Comparison of ENCODE assay signal across 8 mouse cellular contexts in genomic region chr7:4842634-4843131, GRCm38 (mm10). TPM values are rescaled to one million over a fixed set of nuclear protein-coding genes. Genes with fewer than 3 reads are reported as not detected.
DNase-seq lines count a peak whose midpoint lies in the region; ATAC-seq lines count a peak whose summit lies in the region.

No protein-coding gene starts in this region.

- no peak overlapping the region for H3K27ac ChIP-seq in embryonic facial prominence, embryonic 15.5 days (replicated peaks)
- no peak overlapping the region for H3K27ac ChIP-seq in stomach, embryonic 14.5 days (ENCODE audit: low read length)

- H3K4me3 ChIP-seq in embryonic facial prominence, embryonic 15.5 days (replicated peaks): peak overlapping the region; percentile 46
- peak overlapping the region; percentile 15; the same call in 1 of the 2 replicates for H3K4me3 ChIP-seq in stomach, embryonic 14.5 days (ENCODE audit: low read depth, low read length)

- peak overlapping the region; percentile 86 for H3K4me2 ChIP-seq in embryonic facial prominence, embryonic 15.5 days (replicated peaks)
- peak overlapping the region; percentile 32 for H3K4me2 ChIP-seq in stomach, embryonic 14.5 days (replicated peaks; ENCODE audit: low read depth, low read length)

- peak; percentile 52 for ATAC-seq in embryonic facial prominence, embryonic 15.5 days (ENCODE audit: insufficient number of reproducible peaks, low FRiP score, low TSS enrichment, low read depth)
- peak; percentile 57; the same call in 1 of the 2 replicates for ATAC-seq in stomach, embryonic 14.5 days (ENCODE audit: insufficient number of reproducible peaks, insufficient read depth, low FRiP score, low read depth)

- H3K9me3 ChIP-seq in embryonic facial prominence, embryonic 15.5 days (replicated peaks): no peaks in the 10 kb centered on the region
- no peaks in the 10 kb centered on the region for H3K9me3 ChIP-seq in stomach, embryonic 14.5 days (ENCODE audit: control insufficient read depth, low read depth, low read length)

- DNase-seq in adrenal gland, postnatal 10 days: peak; percentile 26
- DNase-seq in adrenal gland, postnatal 25 days: no peak
- peak; percentile 78 for DNase-seq in A20 (ENCODE audit: low read depth, low spot score)
- DNase-seq in layer of hippocampus, adult 18-20 months (ENCODE audit: low spot score in 2 of 2): peak; percentile 54 to 68
- peak; percentile 49 for DNase-seq in mesoderm, embryonic 11.5 days (ENCODE audit: low read depth, low spot score)
- DNase-seq in urinary bladder, postnatal 25 days (ENCODE audit: low spot score): no peak

- no peak overlapping the region for H3K9ac ChIP-seq in embryonic facial prominence, embryonic 15.5 days
- H3K9ac ChIP-seq in stomach, embryonic 14.5 days (replicated peaks; ENCODE audit: low read depth, low read length): no peak overlapping the region

- H3K4me1 ChIP-seq in embryonic facial prominence, embryonic 15.5 days: peaks cover 30% of the 10 kb centered on the region
- peaks cover 22% of the 10 kb centered on the region for H3K4me1 ChIP-seq in stomach, embryonic 14.5 days (ENCODE audit: control insufficient read depth, insufficient read depth, low read length)

- H3K27me3 ChIP-seq in embryonic facial prominence, embryonic 15.5 days: peaks cover 66% of the 10 kb centered on the region
- H3K27me3 ChIP-seq in stomach, embryonic 14.5 days (ENCODE audit: control insufficient read depth, insufficient read depth, low read length): peaks cover 23% of the 10 kb centered on the region

- WGBS in embryonic facial prominence, embryonic 15.5 days: under 1% methylated on average over 16 of the region's 16 CpGs
- WGBS in stomach, embryonic 14.5 days: under 1% methylated on average over 16 of the region's 16 CpGs

- H3K36me3 ChIP-seq in embryonic facial prominence, embryonic 15.5 days: no peaks in the 10 kb centered on the region
- no peaks in the 10 kb centered on the region for H3K36me3 ChIP-seq in stomach, embryonic 14.5 days (ENCODE audit: control insufficient read depth, insufficient read depth, low read length)

RNA-seq across cellular contexts. Expression of gene Shisa7, which starts 1.8 kb away (rescaled TPM):
- 1 to 10 TPM; 1.3 to 3.1 TPM for total RNA-seq in adrenal gland, postnatal 10 days (2021)
- total RNA-seq in adrenal gland, postnatal 25 days (2021): 2.0 and 2.2 TPM in 2 replicates
- 0.43 and 0.99 TPM in 2 replicates for polyA plus RNA-seq in embryonic facial prominence, embryonic 15.5 days (2015; fragmentation: Nextera tagmentation; extraction: Ambion mirVana)
- 100 to 1,000 TPM; 150 to 162 TPM for total RNA-seq in layer of hippocampus, adult 18-20 months (2021)
- 0.70 and 1.0 TPM in 2 replicates for polyA plus RNA-seq in stomach, embryonic 14.5 days (2014; fragmentation: Nextera tagmentation; extraction: Ambion mirVana)

RNA-seq across cellular contexts. Expression of gene Isoc2b, which starts 27.4 kb away (rescaled TPM):
- total RNA-seq in adrenal gland, postnatal 10 days (2021): 10 to 100 TPM in 1 of 2 experiments, 1 to 10 TPM in 1; 6.8 to 13.3 TPM
- 24.0 and 30.5 TPM in 2 replicates for total RNA-seq in adrenal gland, postnatal 25 days (2021)
- 11.3 and 13.1 TPM in 2 replicates for polyA plus RNA-seq in embryonic facial prominence, embryonic 15.5 days (2015; fragmentation: Nextera tagmentation; extraction: Ambion mirVana)
- 1 to 10 TPM; 4.4 to 6.3 TPM for total RNA-seq in layer of hippocampus, adult 18-20 months (2021)
- 7.0 and 7.8 TPM in 2 replicates for polyA plus RNA-seq in stomach, embryonic 14.5 days (2014; fragmentation: Nextera tagmentation; extraction: Ambion mirVana)

RNA-seq across cellular contexts. Expression of gene Ube2s, which starts 30.3 kb away (rescaled TPM):
- total RNA-seq in adrenal gland, postnatal 10 days (2021): 100 to 1,000 TPM; 122 to 126 TPM
- 114 and 127 TPM in 2 replicates for total RNA-seq in adrenal gland, postnatal 25 days (2021)
- polyA plus RNA-seq in embryonic facial prominence, embryonic 15.5 days (2015; fragmentation: Nextera tagmentation; extraction: Ambion mirVana): 348 and 351 TPM in 2 replicates
- 100 to 1,000 TPM; 102 to 121 TPM for total RNA-seq in layer of hippocampus, adult 18-20 months (2021)
- 318 and 349 TPM in 2 replicates for polyA plus RNA-seq in stomach, embryonic 14.5 days (2014; fragmentation: Nextera tagmentation; extraction: Ambion mirVana)

RNA-seq across cellular contexts. Expression of gene Isoc2a, which starts 34.3 kb away (rescaled TPM):
- total RNA-seq in adrenal gland, postnatal 10 days (2021): 10 to 100 TPM; 52.8 to 56.8 TPM
- 42.1 and 48.2 TPM in 2 replicates for total RNA-seq in adrenal gland, postnatal 25 days (2021)
- 0.95 and 1.2 TPM in 2 replicates for polyA plus RNA-seq in embryonic facial prominence, embryonic 15.5 days (2015; fragmentation: Nextera tagmentation; extraction: Ambion mirVana)
- 10 to 100 TPM; 14.9 to 15.9 TPM for total RNA-seq in layer of hippocampus, adult 18-20 months (2021)
- 0.94 and 0.98 TPM in 2 replicates for polyA plus RNA-seq in stomach, embryonic 14.5 days (2014; fragmentation: Nextera tagmentation; extraction: Ambion mirVana)

RNA-seq across cellular contexts. Expression of gene Rpl28, which starts 50.0 kb away (rescaled TPM):
- 1,000 to 10,000 TPM; 1,057 to 1,113 TPM for total RNA-seq in adrenal gland, postnatal 10 days (2021)
- total RNA-seq in adrenal gland, postnatal 25 days (2021): 922 and 1,210 TPM in 2 replicates
- polyA plus RNA-seq in embryonic facial prominence, embryonic 15.5 days (2015; fragmentation: Nextera tagmentation; extraction: Ambion mirVana): 397 and 411 TPM in 2 replicates
- total RNA-seq in layer of hippocampus, adult 18-20 months (2021): 100 to 1,000 TPM; 474 to 485 TPM
- 301 and 312 TPM in 2 replicates for polyA plus RNA-seq in stomach, embryonic 14.5 days (2014; fragmentation: Nextera tagmentation; extraction: Ambion mirVana)

Comparison
In these comparisons a context has a peak if more than half of its experiments do, and no peak if none do; other contexts are left out.
1. DNase-seq: peak in adrenal gland, postnatal 10 days (single experiment), A20 (single experiment), layer of hippocampus, adult 18-20 months (2 of 2) and mesoderm, embryonic 11.5 days (single experiment); none in adrenal gland, postnatal 25 days (single experiment) and urinary bladder, postnatal 25 days (single experiment).
2. RNA of gene Shisa7, which starts 1.8 kb away (total RNA-seq): 150 to 162 TPM in layer of hippocampus, adult 18-20 months; 1.3 to 3.1 TPM in adrenal gland, postnatal 10 days and 2.0 to 2.2 TPM in adrenal gland, postnatal 25 days; every median in the first group is over 10 times any median in the second.